Mouse (Mus musculus): ENCODE data around the gene Cnpy1. TPM values are rescaled to one million over a fixed set of nuclear protein-coding genes. Genes with fewer than 3 reads are reported as not detected.

Gene Cnpy1
- total and polyA plus RNA-seq, 3 experiments, result not detected

- Histone ChIP-seq H3K36me3 (ENCODE audit: control insufficient read depth in 1 of 2, insufficient read depth in 2 of 2, low read length in 2 of 2) (no peaks in the 10 kb centered on the region), H3K9me3 (replicated peaks; ENCODE audit: insufficient read depth, low read length) (no peaks in the 10 kb centered on the region), H3K79me2 (ENCODE audit: control insufficient read depth, insufficient read depth, low read length, poor library complexity) (no peaks in the 10 kb centered on the region), H3K4me1 (ENCODE audit: control insufficient read depth in 1 of 2, insufficient read depth in 2 of 2, low read length in 2 of 2) (peaks cover 0 to under 1% of the 10 kb centered on the region in 2 experiments; a peak in 1 of 4 replicates), H3K27me3 (ENCODE audit: control insufficient read depth in 1 of 2, insufficient read depth in 2 of 2, low read length in 2 of 2) (no peaks in the 10 kb centered on the region), H3K27ac (ENCODE audit: control insufficient read depth, low read depth, low read length) (no peak overlapping the region), H3K9ac (ENCODE audit: control insufficient read depth, low read depth, low read length, poor library complexity, severe bottlenecking) (no peak overlapping the region), H3K4me3 (ENCODE audit: control insufficient read depth in 1 of 2, insufficient read depth in 1 of 2, low read depth in 2 of 2, low read length in 2 of 2) (no peak overlapping the region)
- no peak for DNase-seq (ENCODE audit: low read depth, low spot score)
- TF ChIP-seq ZMIZ1 (IDR thresholded peaks at IDR 0.05; ENCODE audit: low read depth, low read length), result no peak
- TF ChIP-seq POLR2A (IDR thresholded peaks at IDR 0.05; ENCODE audit: control insufficient read depth in 1 of 2, insufficient read depth in 1 of 2, low read depth in 1 of 2, low read length in 2 of 2, poor library complexity in 1 of 2), result no peak
- TF ChIP-seq SIN3A (IDR thresholded peaks at IDR 0.05; ENCODE audit: low read length), result no peak
- no peak for TF ChIP-seq ETS1 (IDR thresholded peaks at IDR 0.05; ENCODE audit: low read depth, low read length)
- no peak for TF ChIP-seq MAZ (IDR thresholded peaks at IDR 0.05; ENCODE audit: low read depth, low read length)
- no peak for TF ChIP-seq MXI1 (IDR thresholded peaks at IDR 0.05; ENCODE audit: low read depth, low read length)
- TF ChIP-seq MAFK (IDR thresholded peaks at IDR 0.05; ENCODE audit: borderline replicate concordance, low read depth, low read length), result no peak
- TF ChIP-seq USF2 (IDR thresholded peaks at IDR 0.05; ENCODE audit: borderline replicate concordance in 1 of 2, insufficient read depth in 1 of 2, low read depth in 1 of 2, low read length in 2 of 2), result no peak
Measured at GRCm38 (mm10) chr5:28263852-28264251, 18.2 kb upstream of the Cnpy1 start.

GRCm38 (mm10) chr5:28262070-28262469, 16.5 kb upstream of the Cnpy1 start:
- no peaks in the 10 kb centered on the region for H3K36me3 ChIP-seq (ENCODE audit: control insufficient read depth in 1 of 2, insufficient read depth in 2 of 2, low read length in 2 of 2)
- H3K27ac ChIP-seq (ENCODE audit: control insufficient read depth, low read depth, low read length), result no peak overlapping the region
- no peaks in the 10 kb centered on the region for H3K4me1 ChIP-seq (ENCODE audit: control insufficient read depth in 1 of 2, insufficient read depth in 2 of 2, low read length in 2 of 2)
- H3K4me3 ChIP-seq (ENCODE audit: control insufficient read depth in 1 of 2, insufficient read depth in 1 of 2, low read depth in 2 of 2, low read length in 2 of 2), result no peak overlapping the region
- no peak overlapping the region for H3K9ac ChIP-seq (ENCODE audit: control insufficient read depth, low read depth, low read length, poor library complexity, severe bottlenecking)
- no peaks in the 10 kb centered on the region for H3K27me3 ChIP-seq (ENCODE audit: control insufficient read depth in 1 of 2, insufficient read depth in 2 of 2, low read length in 2 of 2)
- no peaks in the 10 kb centered on the region for H3K9me3 ChIP-seq (replicated peaks; ENCODE audit: insufficient read depth, low read length)
- TF ChIP-seq CHD2 (IDR thresholded peaks at IDR 0.05; ENCODE audit: low read length) (no peak), POLR2A (IDR thresholded peaks at IDR 0.05; ENCODE audit: control insufficient read depth in 1 of 2, insufficient read depth in 1 of 2, low read depth in 1 of 2, low read length in 2 of 2, poor library complexity in 1 of 2) (no peak), BHLHE40 (IDR thresholded peaks at IDR 0.05; ENCODE audit: borderline replicate concordance, low read depth, low read length) (no peak), MAFK (IDR thresholded peaks at IDR 0.05; ENCODE audit: borderline replicate concordance, low read depth, low read length) (no peak), SMC3 (IDR thresholded peaks at IDR 0.05; ENCODE audit: low read depth, low read length) (no peak), ETS1 (IDR thresholded peaks at IDR 0.05; ENCODE audit: low read depth, low read length) (no peak), GABPA (IDR thresholded peaks at IDR 0.05; ENCODE audit: low read depth, low read length) (no peak), UBTF (IDR thresholded peaks at IDR 0.05; ENCODE audit: borderline replicate concordance, insufficient read depth, low read depth, low read length) (no peak), ELF1 (IDR thresholded peaks at IDR 0.05; ENCODE audit: low read depth, low read length) (no peak), TCF12 (IDR thresholded peaks at IDR 0.05; ENCODE audit: low read depth, low read length) (no peak), USF2 (IDR thresholded peaks at IDR 0.05; ENCODE audit: borderline replicate concordance in 1 of 2, insufficient read depth in 1 of 2, low read depth in 1 of 2, low read length in 2 of 2) (no peak), CHD1 (IDR thresholded peaks at IDR 0.05; ENCODE audit: low read depth, low read length) (no peak), TAL1 (IDR thresholded peaks at IDR 0.05; ENCODE audit: low read length) (no peak), JUND (IDR thresholded peaks at IDR 0.05; ENCODE audit: low read depth, low read length) (no peak), TBP (IDR thresholded peaks at IDR 0.05; ENCODE audit: low read depth, low read length) (no peak), ZNF384 (IDR thresholded peaks at IDR 0.05; ENCODE audit: low read depth, low read length) (no peak), MXI1 (IDR thresholded peaks at IDR 0.05; ENCODE audit: low read depth, low read length) (no peak), POLR2AphosphoS2 (IDR thresholded peaks at IDR 0.05; ENCODE audit: low read length) (no peak), POLR2AphosphoS5 (IDR thresholded peaks at IDR 0.05; ENCODE audit: borderline replicate concordance, low read depth, low read length) (no peak), GATA1 (IDR thresholded peaks at IDR 0.05; ENCODE audit: low read depth, low read length) (no peak)
- no peaks in the 10 kb centered on the region for H3K79me2 ChIP-seq (ENCODE audit: control insufficient read depth, insufficient read depth, low read length, poor library complexity)
- DNase-seq (ENCODE audit: low read depth, low spot score), result no peak
